Mouse (Mus musculus) neural tube, embryonic 11.5 days (tissue): ENCODE measurements around the gene Rpl23. TPM values are rescaled to one million over a fixed set of nuclear protein-coding genes. Genes with fewer than 3 reads are reported as not detected.
A peak's percentile ranks its signal among the peaks of the same experiment; 100 is the strongest.

ENCODE experiments used
- ATAC-seq: fragments of 200-750 bp; cut with Nextera tagmentation; 2 replicates; pipeline ENCODE4 v1.8.0; 2017; ENCODE audit warnings: moderate number of reproducible peaks, mild to moderate bottlenecking, moderate TSS enrichment, moderate library complexity; ENCODE audit not compliant: insufficient read depth, low FRiP score, low TSS enrichment
- DNase-seq: peaks from one replicate; pipeline ENCODE4 v3.0.0-alpha.2; 2015; ENCODE audit warnings: low spot score
- H3K27ac ChIP-seq: fragments of 300-500 bp; sonication (generic); 2 replicates; pipeline ENCODE4 v1.5.1; 2014; ENCODE audit warnings: low read depth, mild to moderate bottlenecking, low read length
- H3K27me3 ChIP-seq: fragments of 300-500 bp; sonication (generic); 2 replicates; pipeline ENCODE4 v1.6.1; 2014; ENCODE audit warnings: mild to moderate bottlenecking, low read length, mixed read lengths; ENCODE audit not compliant: control insufficient read depth, insufficient read depth
- H3K36me3 ChIP-seq: fragments of 300-500 bp; sonication (generic); 2 replicates; pipeline ENCODE4 v1.6.1; 2014; ENCODE audit warnings: mild to moderate bottlenecking, low read length, moderate library complexity, mixed read lengths; ENCODE audit not compliant: control insufficient read depth, insufficient read depth
- H3K4me1 ChIP-seq: fragments of 300-500 bp; sonication (generic); 2 replicates; pipeline ENCODE4 v1.6.1; 2014; ENCODE audit warnings: low read length, mixed read lengths; ENCODE audit not compliant: control insufficient read depth, insufficient read depth
- H3K4me2 ChIP-seq: fragments of 300-500 bp; sonication (generic); 2 replicates; pipeline ENCODE4 v1.6.1; 2014; ENCODE audit warnings: low read depth, mild to moderate bottlenecking, moderate library complexity
- H3K4me3 ChIP-seq: fragments of 300-500 bp; sonication (generic); 2 replicates; pipeline ENCODE4 v1.5.1; 2014; ENCODE audit warnings: low read depth, low read length
- H3K9ac ChIP-seq: fragments of 300-500 bp; sonication (generic); 2 replicates; pipeline ENCODE4 v1.6.1; 2014; ENCODE audit warnings: mild to moderate bottlenecking, low read length
- H3K9me3 ChIP-seq: fragments of 300-500 bp; sonication (generic); 2 replicates; pipeline ENCODE4 v1.6.1; 2016; ENCODE audit warnings: low read length; ENCODE audit not compliant: control insufficient read depth
- WGBS: fragments of 180-500 bp; shearing (Covaris S2); extraction: QIAGEN DNeasy Blood & Tissue Kit; methylation state at CpG from one replicate; pipeline ENCODE4 v1.1.7; 2014; 5-methylcytosine and 5-hydroxymethylcytosine counted together
- polyA plus RNA-seq: library from polyadenylated mRNA; unstranded; fragments of >200 nt; fragmentation: Nextera tagmentation; extraction: Ambion mirVana; gene quantifications from 2 replicates; pipeline ENCODE4 v1.2.1, GENCODE M21; 2014

Gene Rpl23
- polyA plus RNA-seq, result 453 and 457 TPM in 2 replicates

- Histone ChIP-seq H3K9me3 (no peaks in the 10 kb centered on the region), H3K27me3 (no peaks in the 10 kb centered on the region), H3K4me3 (peak within 1 kb of the TSS; percentile 96), H3K36me3 (peaks cover 27% of the 10 kb centered on the region), H3K27ac (peak within 1 kb of the TSS; percentile 94), H3K9ac (peak within 1 kb of the TSS; percentile 98), H3K4me2 (peak within 1 kb of the TSS; percentile 87), H3K4me1 (peaks cover 12% of the 10 kb centered on the region)
- ATAC-seq (peak; percentile 93), DNase-seq (peak; percentile 99)
- WGBS, result under 1% methylated on average over 67 of the region's 67 CpGs
These were observed at the start of gene Rpl23 for GRCm38 (mm10) chr11:97781832-97782563. Rpl23 (minus strand) TSS chr11:97782437.

- no peaks in the 10 kb centered on the region for H3K27me3 ChIP-seq
- ATAC-seq (no peak), DNase-seq (no peak)
- 84% methylated on average over 11 of the region's 11 CpGs for WGBS
- no peak overlapping the region for H3K4me3 ChIP-seq
- no peak overlapping the region for H3K27ac ChIP-seq
- no peaks in the 10 kb centered on the region for H3K9me3 ChIP-seq
- H3K4me1 ChIP-seq, result no peaks in the 10 kb centered on the region
- no peak overlapping the region for H3K4me2 ChIP-seq
- peaks cover 10% of the 10 kb centered on the region for H3K36me3 ChIP-seq
- H3K9ac ChIP-seq, result no peak overlapping the region
These were observed 49.8 kb upstream of the Rpl23 start for GRCm38 (mm10) chr11:97832001-97832400.

- DNase-seq (no peak), ATAC-seq (no peak)
- no peak overlapping the region for H3K27ac ChIP-seq
- H3K9me3 ChIP-seq, result no peaks in the 10 kb centered on the region
- H3K9ac ChIP-seq, result no peak overlapping the region
- H3K36me3 ChIP-seq, result peaks cover 6% of the 10 kb centered on the region
- no peaks in the 10 kb centered on the region for H3K27me3 ChIP-seq
- 84% methylated on average over 6 of the region's 6 CpGs for WGBS
- no peak overlapping the region for H3K4me3 ChIP-seq
- no peak overlapping the region for H3K4me2 ChIP-seq
- H3K4me1 ChIP-seq, result no peaks in the 10 kb centered on the region
These were observed 48.3 kb upstream of the Rpl23 start for GRCm38 (mm10) chr11:97830501-97830900.

GRCm38 (mm10) chr11:97829913-97830476, 47.8 kb upstream of the Rpl23 start:
- no peak overlapping the region for H3K4me3 ChIP-seq
- ATAC-seq (no peak), DNase-seq (no peak)
- no peaks in the 10 kb centered on the region for H3K4me1 ChIP-seq
- H3K27ac ChIP-seq, result no peak overlapping the region
- WGBS, result 81% methylated on average over 12 of the region's 12 CpGs
- H3K4me2 ChIP-seq, result no peak overlapping the region
- H3K27me3 ChIP-seq, result no peaks in the 10 kb centered on the region
- H3K9ac ChIP-seq, result no peak overlapping the region
- H3K36me3 ChIP-seq, result peaks cover 7% of the 10 kb centered on the region
- H3K9me3 ChIP-seq, result no peaks in the 10 kb centered on the region

- no peaks in the 10 kb centered on the region for H3K4me1 ChIP-seq
These were observed 47.1 kb upstream of the Rpl23 start for GRCm38 (mm10) chr11:97829365-97829764.

GRCm38 (mm10) chr11:97827654-97828053, 45.4 kb upstream of the Rpl23 start:
- DNase-seq (no peak), ATAC-seq (no peak)
- no peak overlapping the region for H3K4me2 ChIP-seq
- H3K4me1 ChIP-seq, result no peaks in the 10 kb centered on the region
- H3K27me3 ChIP-seq, result no peaks in the 10 kb centered on the region
- H3K4me3 ChIP-seq, result no peak overlapping the region
- 81% methylated on average over 6 of the region's 6 CpGs for WGBS
- H3K9me3 ChIP-seq, result no peaks in the 10 kb centered on the region
- peaks cover 2% of the 10 kb centered on the region; the same call in 1 of the 2 replicates for H3K36me3 ChIP-seq
- no peak overlapping the region for H3K9ac ChIP-seq
- H3K27ac ChIP-seq, result no peak overlapping the region

More at GRCm38 (mm10) chr11:97829365-97829764, 47.1 kb upstream of the Rpl23 start:
- H3K27me3 ChIP-seq, result no peaks in the 10 kb centered on the region
- no peak overlapping the region for H3K4me3 ChIP-seq
- H3K4me2 ChIP-seq, result no peak overlapping the region
- ATAC-seq (no peak), DNase-seq (no peak)
- H3K9me3 ChIP-seq, result no peaks in the 10 kb centered on the region
- no peak overlapping the region for H3K27ac ChIP-seq
- 95% methylated on average over 7 of the region's 7 CpGs for WGBS
- no peak overlapping the region for H3K9ac ChIP-seq
- peaks cover 6% of the 10 kb centered on the region for H3K36me3 ChIP-seq

- Histone ChIP-seq H3K27ac (no peak overlapping the region), H3K4me1 (no peaks in the 10 kb centered on the region), H3K27me3 (no peaks in the 10 kb centered on the region), H3K36me3 (peaks cover 2% of the 10 kb centered on the region; the same call in 1 of the 2 replicates), H3K4me2 (no peak overlapping the region), H3K4me3 (no peak overlapping the region), H3K9ac (no peak overlapping the region), H3K9me3 (no peaks in the 10 kb centered on the region)
- WGBS, result 75% methylated on average over 7 of the region's 7 CpGs
- ATAC-seq, result no peak
- DNase-seq, result no peak
These were observed 44.2 kb upstream of the Rpl23 start for GRCm38 (mm10) chr11:97826414-97826813.

GRCm38 (mm10) chr11:97825971-97826370, 43.7 kb upstream of the Rpl23 start:
- Histone ChIP-seq H3K36me3 (peaks cover 2% of the 10 kb centered on the region; the same call in 1 of the 2 replicates), H3K4me3 (no peak overlapping the region), H3K27ac (no peak overlapping the region), H3K4me1 (no peaks in the 10 kb centered on the region), H3K27me3 (no peaks in the 10 kb centered on the region), H3K9ac (no peak overlapping the region), H3K9me3 (no peaks in the 10 kb centered on the region), H3K4me2 (no peak overlapping the region)
- DNase-seq (no peak), ATAC-seq (no peak)
- whole genome bisulfite sequencing, result 90% methylated on average over 9 of the region's 9 CpGs

- WGBS, result 81% methylated on average over 10 of the region's 10 CpGs
- peaks cover 2% of the 10 kb centered on the region; the same call in 1 of the 2 replicates for H3K36me3 ChIP-seq
- no peaks in the 10 kb centered on the region for H3K9me3 ChIP-seq
These were observed 43.1 kb upstream of the Rpl23 start for GRCm38 (mm10) chr11:97825295-97825694.

More at GRCm38 (mm10) chr11:97825295-97825694, 43.1 kb upstream of the Rpl23 start:
- Histone ChIP-seq H3K27ac (no peak overlapping the region), H3K4me1 (no peaks in the 10 kb centered on the region), H3K4me2 (no peak overlapping the region), H3K4me3 (no peak overlapping the region), H3K9ac (no peak overlapping the region), H3K27me3 (no peaks in the 10 kb centered on the region)
- DNase-seq (no peak), ATAC-seq (no peak)
